ENCODE assay signal across 8 mouse cellular contexts in genomic region chr1:131153018-131153629, GRCm38 (mm10). TPM values are rescaled to one million over a fixed set of nuclear protein-coding genes. Genes with fewer than 3 reads are reported as not detected.
DNase-seq lines count a peak whose midpoint lies in the region; ATAC-seq lines count a peak whose summit lies in the region.

Gene Eif2d (plus strand): TSS chr1:131153181.

- no peaks in the 10 kb centered on the region for H3K36me3 ChIP-seq in hindbrain, embryonic 11.5 days (ENCODE audit: control insufficient read depth, insufficient read depth, low read length)

- no peaks in the 10 kb centered on the region for H3K4me1 ChIP-seq in hindbrain, embryonic 11.5 days (replicated peaks; ENCODE audit: control insufficient read depth, insufficient read depth, low read length)

- peak; percentile 98 for ATAC-seq in hindbrain, embryonic 11.5 days (ENCODE audit: low FRiP score)

- peak within 1 kb of the TSS; percentile 76 for H3K9ac ChIP-seq in hindbrain, embryonic 11.5 days (ENCODE audit: low read depth, low read length)

- under 1% methylated on average over 27 of the region's 27 CpGs for WGBS in hindbrain, embryonic 11.5 days

- peak; percentile 86 for DNase-seq in MN1 (ENCODE audit: low spot score)
- peak; percentile 89 for DNase-seq in cerebellum, adult 9-11 months
- DNase-seq in frontal cortex, adult 2 months (ENCODE audit: extremely low spot score in 1 of 2, low spot score in 1 of 2) = peak; percentile 58 to 92
- DNase-seq in hindbrain, embryonic 11.5 days (ENCODE audit: low spot score) = peak; percentile 91
- peak; percentile 86 to 90 for DNase-seq in layer of hippocampus, postnatal 10 days (ENCODE audit: low spot score in 2 of 2)
- peak; percentile 91 for DNase-seq in lung, postnatal 10 days
- DNase-seq in retina, adult 2 months (ENCODE audit: low read depth, low spot score) = peak; percentile 69
- DNase-seq in thymus, postnatal 36 days = peak; percentile 83 to 89

- H3K27ac ChIP-seq in hindbrain, embryonic 11.5 days (ENCODE audit: low read depth, low read length) = no peak within 1 kb of the TSS

- peak within 1 kb of the TSS; percentile 67 for H3K4me3 ChIP-seq in hindbrain, embryonic 11.5 days (ENCODE audit: low read depth, low read length)

- H3K9me3 ChIP-seq in hindbrain, embryonic 11.5 days (ENCODE audit: control insufficient read depth, low read length) = no peaks in the 10 kb centered on the region

- H3K27me3 ChIP-seq in hindbrain, embryonic 11.5 days (ENCODE audit: control insufficient read depth, insufficient read depth, low read length) = no peaks in the 10 kb centered on the region

- H3K4me2 ChIP-seq in hindbrain, embryonic 11.5 days (replicated peaks; ENCODE audit: low read depth, low read length) = peak within 1 kb of the TSS; percentile 77

RNA-seq across cellular contexts. Expression of gene Eif2d, which starts in this region (rescaled TPM):
- polyA plus RNA-seq in frontal cortex, adult 2 months (2012; rRNA removed) = 52.9 and 54.2 TPM in 2 replicates
- 53.3 and 54.4 TPM in 2 replicates for polyA plus RNA-seq in hindbrain, embryonic 11.5 days (2014; fragmentation: Nextera tagmentation; extraction: Ambion mirVana)
- total RNA-seq in layer of hippocampus, postnatal 10 days (2021) = 10 to 100 TPM; 37.7 to 39.7 TPM
